Mouse (Mus musculus) E14TG2a.4 (cell line): Measurements from ENCODE around the gene Cln5.

Experiments used
- CTCF ChIP-seq: conservative IDR thresholded peaks from 2 replicates; pipeline ENCODE4 v1.5.1; 2014; ENCODE audit warnings: low read length
- NANOG ChIP-seq: IDR thresholded peaks from 2 replicates; pipeline ENCODE4 v1.6.1; 2014; ENCODE audit warnings: borderline replicate concordance, low read length, mixed read lengths

GRCm38 (mm10) chr14:103096621-103097020 is 26.6 kb downstream of the Cln5 start:
- TF ChIP-seq CTCF (no peak), NANOG (no peak)
